Mouse (Mus musculus) liver, postnatal 0 days (tissue): Measurements from ENCODE around the gene Flt3.

Source experiments
- CTCF ChIP-seq: sonication (generic); IDR thresholded peaks from 2 replicates; pipeline ENCODE4 v1.5.1; 2016; ENCODE audit warnings: antibody characterized with exemption, low read depth
- EP300 ChIP-seq: IDR thresholded peaks from 2 replicates; pipeline ENCODE4 v1.6.1; 2016; ENCODE audit warnings: antibody characterized with exemption, low read depth, mild to moderate bottlenecking

GRCm38 (mm10) chr5:147343904-147344303, 56.4 kb downstream of the Flt3 start:
- no peak for TF ChIP-seq CTCF
- no peak for TF ChIP-seq EP300
